Mouse (Mus musculus): ENCODE measurements around the gene Zfp653. TPM values are rescaled to one million over a fixed set of nuclear protein-coding genes. Genes with fewer than 3 reads are reported as not detected.

The Zfp653 gene
- 42.8 and 46.1 TPM in 2 replicates for polyA plus RNA-seq (2012; rRNA removed)

GRCm38 (mm10) chr9:22070791-22071573 lies at the start of gene Zfp653, which contains the start of gene Gm49318:
Gene Zfp653, minus strand, starts transcription at chr9:22071376.
Gene Gm49318, minus strand, starts transcription at chr9:22071259.

GRCm38 (mm10) chr9:22116740-22117426 lies 45.7 kb upstream of the Zfp653 start, which contains the start of gene Elof1:
Gene Elof1, minus strand, starts transcription at chr9:22117172.

GRCm38 (mm10) chr9:22098993-22099696 lies 28.0 kb upstream of the Zfp653 start, which contains the start of gene Cnn1:
Gene Cnn1, plus strand, starts transcription at chr9:22099216.

GRCm38 (mm10) chr9:22085022-22085834 lies 14.1 kb upstream of the Zfp653 start, which contains the start of gene Ecsit:
Gene Ecsit, minus strand, starts transcription at chr9:22085438.

GRCm38 (mm10) chr9:22051958-22052254 lies 19.3 kb downstream of the Zfp653 start, which contains the start of gene Elavl3:
Gene Elavl3, minus strand, starts transcription at chr9:22052023.

Other genes with a start within 250 kb of the Zfp653 start
- gene Angptl8, start 235.9 kb downstream of the Zfp653 start, polyA plus RNA-seq (2012; rRNA removed): 25.8 and 30.4 TPM in 2 replicates
- gene Dock6, start 218.7 kb downstream of the Zfp653 start, polyA plus RNA-seq (2012; rRNA removed): 151 and 170 TPM in 2 replicates
- 49.3 and 63.0 TPM in 2 replicates for gene Rab3d, start 153.2 kb downstream of the Zfp653 start, polyA plus RNA-seq (2012; rRNA removed)
- gene Ccdc159, start 143.9 kb downstream of the Zfp653 start, polyA plus RNA-seq (2012; rRNA removed): 8.4 and 9.9 TPM in 2 replicates
- gene Tmem205, start 143.8 kb downstream of the Zfp653 start, polyA plus RNA-seq (2012; rRNA removed): 179 and 191 TPM in 2 replicates
- gene Plppr2, start 134.3 kb downstream of the Zfp653 start, polyA plus RNA-seq (2012; rRNA removed): 48.0 and 52.6 TPM in 2 replicates
- 7.1 and 11.2 TPM in 2 replicates for gene Swsap1, start 115.6 kb downstream of the Zfp653 start, polyA plus RNA-seq (2012; rRNA removed)
- gene Epor, start 107.9 kb downstream of the Zfp653 start, polyA plus RNA-seq (2012; rRNA removed): 3.1 and 3.4 TPM in 2 replicates
- 40.1 and 43.7 TPM in 2 replicates for gene Rgl3, start 81.9 kb downstream of the Zfp653 start, polyA plus RNA-seq (2012; rRNA removed)
- 3.5 and 4.3 TPM in 2 replicates for gene Ccdc151, start 68.7 kb downstream of the Zfp653 start, polyA plus RNA-seq (2012; rRNA removed)
- 129 and 142 TPM in 2 replicates for gene Prkcsh, start 68.6 kb downstream of the Zfp653 start, polyA plus RNA-seq (2012; rRNA removed)
- 0.69 and 1.1 TPM in 2 replicates for gene Elavl3, start 19.4 kb downstream of the Zfp653 start, polyA plus RNA-seq (2012; rRNA removed)
- gene Gm49318, start 117 bp downstream of the Zfp653 start, polyA plus RNA-seq (2012; rRNA removed): not detected in 2 replicates
- 40.6 and 44.4 TPM in 2 replicates for gene Ecsit, start 14.1 kb upstream of the Zfp653 start, polyA plus RNA-seq (2012; rRNA removed)
- 358 and 427 TPM in 2 replicates for gene Cnn1, start 27.8 kb upstream of the Zfp653 start, polyA plus RNA-seq (2012; rRNA removed)
- gene Elof1, start 45.8 kb upstream of the Zfp653 start, polyA plus RNA-seq (2012; rRNA removed): 254 and 278 TPM in 2 replicates
- 54.9 TPM in 2 replicates for gene Acp5, start 64.3 kb upstream of the Zfp653 start, polyA plus RNA-seq (2012; rRNA removed)
- gene Pigyl, start 85.5 kb upstream of the Zfp653 start, polyA plus RNA-seq (2012; rRNA removed): 74.7 and 102 TPM in 2 replicates
- gene Zfp872, start 116.7 kb upstream of the Zfp653 start, polyA plus RNA-seq (2012; rRNA removed): 0.05 and 0.09 TPM in 2 replicates
- gene Zfp809, start 154.3 kb upstream of the Zfp653 start, polyA plus RNA-seq (2012; rRNA removed): 20.5 and 21.0 TPM in 2 replicates
- 0.20 TPM in 2 replicates for gene Zfp599, start 188.5 kb upstream of the Zfp653 start, polyA plus RNA-seq (2012; rRNA removed)
- gene Zfp810, start 236.3 kb upstream of the Zfp653 start, polyA plus RNA-seq (2012; rRNA removed): 6.2 and 7.7 TPM in 2 replicates